Mouse (Mus musculus) ES-Bruce4 (cell line): Measurements from ENCODE around the gene Olfr798. TPM values are rescaled to one million over a fixed set of nuclear protein-coding genes. Genes with fewer than 3 reads are reported as not detected.

Experiments used
- H3K27ac ChIP-seq: 2 replicates; pipeline ENCODE4 v1.5.1; 2012; ENCODE audit warnings: low read length, inconsistent platforms; ENCODE audit not compliant: insufficient read depth
- H3K27me3 ChIP-seq: 2 replicates; pipeline ENCODE4 v1.6.1; 2012; ENCODE audit warnings: mild to moderate bottlenecking, low read length, inconsistent platforms; ENCODE audit not compliant: control insufficient read depth, poor library complexity, insufficient read depth, severe bottlenecking
- H3K36me3 ChIP-seq: 2 replicates; pipeline ENCODE4 v1.6.1; 2012; ENCODE audit warnings: inconsistent platforms, mild to moderate bottlenecking, low read length, moderate library complexity; ENCODE audit not compliant: control insufficient read depth, poor library complexity, insufficient read depth, severe bottlenecking
- H3K4me1 ChIP-seq: one replicate; pipeline ENCODE4 v1.8.1; 2011; ENCODE audit warnings: low read length; ENCODE audit not compliant: control insufficient read depth, insufficient read depth
- H3K4me3 ChIP-seq: 2 replicates; pipeline ENCODE4 v1.5.1; 2011; ENCODE audit warnings: low read depth, mild to moderate bottlenecking, low read length
- H3K9ac ChIP-seq: 2 replicates; pipeline ENCODE4 v1.6.1; 2012; ENCODE audit warnings: low read depth, mild to moderate bottlenecking, inconsistent platforms; ENCODE audit not compliant: poor library complexity, severe bottlenecking
- H3K9me3 ChIP-seq: replicated peaks from 2 replicates; pipeline ENCODE4 v1.6.1; 2012; ENCODE audit warnings: mild to moderate bottlenecking, low read length, inconsistent platforms; ENCODE audit not compliant: control insufficient read depth, poor library complexity, insufficient read depth, severe bottlenecking
- CTCF ChIP-seq: IDR thresholded peaks from one replicate; pipeline ENCODE4 v1.8.1; 2011; ENCODE audit warnings: low read depth, low read length
- EP300 ChIP-seq: IDR thresholded peaks from 2 replicates; pipeline ENCODE4 v1.6.1; 2011; ENCODE audit warnings: low read depth, low read length; ENCODE audit not compliant: insufficient read depth
- POLR2A ChIP-seq: IDR thresholded peaks from one replicate; pipeline ENCODE4 v1.8.1; 2011; ENCODE audit warnings: low read length; ENCODE audit not compliant: insufficient read depth
- polyA plus RNA-seq: library from polyadenylated mRNA; stranded (reverse); fragments of >200 nt; gene quantifications from 2 replicates; pipeline ENCODE4 v1.2.4, GENCODE M21; 2011; ENCODE audit warnings: low read depth; ENCODE audit not compliant: missing spikeins, insufficient read depth, insufficient read length

Olfr798 gene
- polyA plus RNA-seq, 1 experiment = not detected

DNA sequence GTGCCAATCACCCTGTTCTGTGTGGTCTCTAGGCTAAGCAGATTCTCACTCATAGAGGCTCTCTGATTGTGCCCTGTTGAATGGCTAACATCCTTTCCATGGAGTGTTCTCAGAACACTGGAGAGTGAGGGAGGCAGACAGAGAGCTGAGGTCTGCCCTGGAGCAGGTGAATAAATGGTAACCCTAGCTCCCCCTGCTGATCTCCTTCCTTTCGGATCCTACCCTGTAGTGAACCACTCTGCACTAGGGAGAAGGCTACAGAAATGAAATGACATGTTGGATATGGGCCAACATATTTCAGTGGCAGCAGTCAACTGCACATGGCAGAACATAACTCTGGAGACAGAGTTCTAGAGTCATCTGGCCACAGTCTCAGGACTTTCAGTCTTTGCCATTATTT, 6.0 kb downstream of the Olfr798 start:
- H3K27me3 ChIP-seq = no peaks in the 10 kb centered on the region
- no peaks in the 10 kb centered on the region for H3K9me3 ChIP-seq
- TF ChIP-seq EP300 (no peak), POLR2A (no peak), CTCF (peak; percentile 18)
- no peak overlapping the region for H3K27ac ChIP-seq
- H3K4me1 ChIP-seq = no peaks in the 10 kb centered on the region
- no peak overlapping the region for H3K9ac ChIP-seq
- H3K36me3 ChIP-seq = no peaks in the 10 kb centered on the region
- H3K4me3 ChIP-seq = no peak overlapping the region

GRCm38 (mm10) chr10:129612470-129612869, 15.3 kb downstream of the Olfr798 start, which contains the start of gene Olfr796:
TSS of gene Olfr796 (minus strand) at chr10:129612570.
- TF ChIP-seq CTCF = no peak
- no peak for TF ChIP-seq POLR2A
- no peak for TF ChIP-seq EP300
- no peaks in the 10 kb centered on the region for H3K4me1 ChIP-seq
- H3K9ac ChIP-seq = no peak within 1 kb of the TSS
- H3K4me3 ChIP-seq = no peak within 1 kb of the TSS
- no peaks in the 10 kb centered on the region for H3K9me3 ChIP-seq
- no peaks in the 10 kb centered on the region for H3K27me3 ChIP-seq
- H3K27ac ChIP-seq = no peak within 1 kb of the TSS
- no peaks in the 10 kb centered on the region for H3K36me3 ChIP-seq

DNA sequence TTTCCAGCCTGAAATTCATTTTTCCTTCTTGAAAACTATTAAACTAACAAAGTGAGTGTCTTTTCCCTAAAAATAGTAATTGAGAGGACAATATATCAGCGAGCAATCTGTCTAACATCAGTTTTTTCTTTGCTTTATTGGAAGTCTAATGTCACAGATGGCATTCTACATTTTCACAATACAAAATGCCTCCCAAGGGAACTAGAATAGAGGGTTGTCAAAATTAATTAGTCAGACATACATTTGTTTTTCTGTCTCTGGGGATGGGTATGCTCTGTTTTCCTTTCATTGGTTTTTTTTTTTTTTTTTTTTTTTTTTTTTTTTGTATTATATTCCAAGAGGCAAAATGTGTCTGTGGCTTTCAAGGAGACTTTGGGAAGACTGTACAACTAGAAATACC, 50.7 kb downstream of the Olfr798 start:
- TF ChIP-seq EP300 = no peak
- no peak for TF ChIP-seq POLR2A
- no peak for TF ChIP-seq CTCF
- Histone ChIP-seq H3K9ac (no peak overlapping the region), H3K4me1 (no peaks in the 10 kb centered on the region), H3K27me3 (no peaks in the 10 kb centered on the region), H3K4me3 (no peak overlapping the region), H3K27ac (no peak overlapping the region), H3K36me3 (no peaks in the 10 kb centered on the region), H3K9me3 (no peaks in the 10 kb centered on the region)

Other genes starting within 250 kb of the Olfr798 start
- not detected in 2 replicates for gene Olfr784, start 243.9 kb downstream of the Olfr798 start, polyA plus RNA-seq
- not detected in 2 replicates for gene Olfr785, start 222.5 kb downstream of the Olfr798 start, polyA plus RNA-seq
- not detected in 2 replicates for gene Olfr786, start 200.6 kb downstream of the Olfr798 start, polyA plus RNA-seq
- 0.14 TPM in 1 of 2 replicates, not detected in the other for gene Olfr787, start 166.1 kb downstream of the Olfr798 start, polyA plus RNA-seq
- gene Olfr788, start 156.9 kb downstream of the Olfr798 start, polyA plus RNA-seq = not detected in 2 replicates
- gene Olfr789, start 143.2 kb downstream of the Olfr798 start, polyA plus RNA-seq = not detected in 2 replicates
- gene Olfr790, start 129.4 kb downstream of the Olfr798 start, polyA plus RNA-seq = not detected in 2 replicates
- not detected in 2 replicates for gene Olfr791, start 106.1 kb downstream of the Olfr798 start, polyA plus RNA-seq
- gene Olfr792, start 88.8 kb downstream of the Olfr798 start, polyA plus RNA-seq = not detected in 2 replicates
- gene Olfr794, start 60.3 kb downstream of the Olfr798 start, polyA plus RNA-seq = 0.29 TPM in 1 of 2 replicates, not detected in the other
- gene Olfr796, start 15.4 kb downstream of the Olfr798 start, polyA plus RNA-seq = 0.24 TPM in 1 of 2 replicates, not detected in the other
- gene Olfr799, start 9.6 kb upstream of the Olfr798 start, polyA plus RNA-seq = not detected in 2 replicates
- not detected in 2 replicates for gene Olfr800, start 29.8 kb upstream of the Olfr798 start, polyA plus RNA-seq
- not detected in 2 replicates for gene Olfr801, start 45.9 kb upstream of the Olfr798 start, polyA plus RNA-seq
- not detected in 2 replicates for gene Olfr802, start 60.2 kb upstream of the Olfr798 start, polyA plus RNA-seq
- not detected in 2 replicates for gene Olfr803, start 66.4 kb upstream of the Olfr798 start, polyA plus RNA-seq
- not detected in 2 replicates for gene Olfr804, start 75.3 kb upstream of the Olfr798 start, polyA plus RNA-seq
- not detected in 2 replicates for gene Olfr805, start 101.4 kb upstream of the Olfr798 start, polyA plus RNA-seq
- not detected in 2 replicates for gene Olfr806, start 114.0 kb upstream of the Olfr798 start, polyA plus RNA-seq
- not detected in 2 replicates for gene Olfr807, start 129.9 kb upstream of the Olfr798 start, polyA plus RNA-seq
- gene Olfr808, start 137.5 kb upstream of the Olfr798 start, polyA plus RNA-seq = not detected in 2 replicates
- not detected in 2 replicates for gene Olfr809, start 146.7 kb upstream of the Olfr798 start, polyA plus RNA-seq
- gene Olfr810, start 167.0 kb upstream of the Olfr798 start, polyA plus RNA-seq = not detected in 2 replicates
- gene Olfr811, start 176.5 kb upstream of the Olfr798 start, polyA plus RNA-seq = not detected in 2 replicates
- gene Olfr812, start 218.2 kb upstream of the Olfr798 start, polyA plus RNA-seq = not detected in 2 replicates
- not detected in 2 replicates for gene Olfr813, start 227.4 kb upstream of the Olfr798 start, polyA plus RNA-seq